Mouse (Mus musculus) spleen, postnatal 36 days (tissue): Measurements from ENCODE around the gene 1700018B08Rik.

ENCODE experiments used
- DNase-seq, 2 experiments: peaks; one replicate each; pipeline ENCODE4 v3.0.0; 2022; ENCODE audit warnings: low spot score in 2 of 2, mixed read lengths in 1 of 2

Gene 1700018B08Rik

GRCm38 (mm10) chr8:121544276-121544785 is at the start of gene 1700018B08Rik:
Gene 1700018B08Rik, minus strand, starts transcription at chr8:121544320.
- DNase-seq: no peak

GRCm38 (mm10) chr8:121593293-121593692 is 49.2 kb upstream of the 1700018B08Rik start:
- no peak for DNase-seq

DNA sequence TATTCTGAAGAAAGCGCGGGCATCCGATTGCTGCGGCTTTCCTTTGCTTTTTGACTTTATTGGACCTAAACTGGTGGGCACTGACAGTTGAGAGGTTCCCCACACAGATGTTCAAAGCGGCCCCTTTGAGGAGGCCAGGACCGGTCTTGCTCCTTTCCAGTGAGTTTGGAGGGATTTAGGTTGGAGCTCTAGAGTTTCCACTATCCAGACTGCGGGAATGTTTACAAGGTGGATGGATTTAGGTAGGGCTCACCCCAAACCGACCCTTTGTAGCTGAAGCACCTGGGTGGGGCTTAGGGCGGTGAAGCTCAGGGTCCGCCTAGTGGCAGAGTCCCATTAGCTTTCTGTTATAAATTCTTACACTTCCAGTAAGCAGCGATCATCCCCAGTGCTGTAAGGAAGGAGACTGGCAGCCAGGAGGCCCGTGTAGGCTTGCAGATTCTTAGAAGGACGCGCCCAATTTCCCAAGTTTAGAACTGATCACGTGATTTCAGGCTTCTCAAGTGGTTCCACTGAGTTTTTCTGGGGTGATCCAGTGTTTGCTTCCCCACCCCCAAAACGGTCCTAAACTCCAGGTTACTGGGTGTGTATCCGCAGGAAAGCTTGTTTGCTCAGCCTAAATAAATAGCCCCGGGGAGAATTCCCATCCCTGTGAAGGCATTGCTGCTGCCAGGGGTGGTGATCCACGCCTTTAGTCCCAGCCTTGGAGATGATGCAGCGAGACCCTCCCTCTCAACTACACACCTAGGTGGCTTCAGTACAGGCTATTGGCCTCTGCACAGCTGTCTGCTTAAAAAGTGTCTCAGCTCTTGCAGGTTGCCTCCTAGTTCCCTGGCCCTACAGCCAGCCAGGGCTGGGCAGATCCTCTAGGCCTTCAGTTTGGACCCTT is 47.3 kb upstream of the 1700018B08Rik start:
- peak; percentile 41 to 58 for DNase-seq

GRCm38 (mm10) chr8:121590203-121591177 is 46.4 kb upstream of the 1700018B08Rik start, which contains the start of gene Map1lc3b:
Gene Map1lc3b, plus strand, starts transcription at chr8:121590361.
- DNase-seq: peak; percentile 94

DNA sequence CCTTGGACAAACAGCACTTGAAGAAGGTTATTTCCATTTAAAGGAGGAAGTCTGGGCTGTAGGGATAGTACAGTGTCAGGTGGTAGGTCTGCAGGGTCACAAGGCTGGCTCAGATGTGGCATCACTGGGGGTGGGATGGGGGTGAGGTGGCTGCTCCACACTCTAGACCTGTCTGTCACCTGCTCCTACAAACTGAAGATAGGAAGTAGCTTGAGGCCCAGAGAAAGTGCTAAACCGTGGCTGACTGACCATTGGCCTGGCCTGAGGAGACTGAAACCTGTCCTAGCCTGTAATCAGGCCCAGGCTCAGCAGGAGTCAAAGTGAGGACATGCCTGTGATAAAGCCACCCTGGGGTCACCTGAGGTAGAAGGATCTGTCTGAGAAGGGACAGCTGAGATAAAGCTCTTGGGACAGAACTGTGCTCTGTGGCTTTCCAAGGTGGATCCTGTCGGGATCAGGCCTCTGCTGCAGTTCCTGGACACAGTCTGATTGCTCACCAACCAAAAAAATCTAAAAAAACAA is 45.1 kb upstream of the 1700018B08Rik start:
- DNase-seq: no peak

DNA sequence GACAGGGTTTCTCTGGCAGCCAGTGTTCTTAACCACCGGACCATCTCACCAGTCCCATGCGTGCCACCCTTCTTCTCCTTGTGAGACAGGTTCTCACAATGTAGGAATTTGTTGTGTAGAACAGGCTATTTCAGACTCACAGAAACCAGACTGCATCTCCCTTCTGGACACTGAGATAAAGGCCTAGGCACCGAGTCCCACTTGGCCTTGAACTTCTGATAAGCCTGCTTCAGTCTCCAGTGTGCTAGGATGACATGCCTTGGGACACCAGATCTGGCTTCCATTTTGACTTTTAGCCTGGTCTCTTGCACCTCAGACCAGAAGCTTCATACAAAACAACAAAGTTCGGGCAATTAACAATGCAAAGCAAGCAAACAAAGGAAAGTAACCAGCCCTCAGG is 44.6 kb upstream of the 1700018B08Rik start:
- DNase-seq: peak; percentile 41 to 71

GRCm38 (mm10) chr8:121585159-121585825 is 41.2 kb upstream of the 1700018B08Rik start:
- peak; percentile 99 for DNase-seq

- DNase-seq: no peak
Measured at GRCm38 (mm10) chr8:121584730-121585129, 40.6 kb upstream of the 1700018B08Rik start.

DNA sequence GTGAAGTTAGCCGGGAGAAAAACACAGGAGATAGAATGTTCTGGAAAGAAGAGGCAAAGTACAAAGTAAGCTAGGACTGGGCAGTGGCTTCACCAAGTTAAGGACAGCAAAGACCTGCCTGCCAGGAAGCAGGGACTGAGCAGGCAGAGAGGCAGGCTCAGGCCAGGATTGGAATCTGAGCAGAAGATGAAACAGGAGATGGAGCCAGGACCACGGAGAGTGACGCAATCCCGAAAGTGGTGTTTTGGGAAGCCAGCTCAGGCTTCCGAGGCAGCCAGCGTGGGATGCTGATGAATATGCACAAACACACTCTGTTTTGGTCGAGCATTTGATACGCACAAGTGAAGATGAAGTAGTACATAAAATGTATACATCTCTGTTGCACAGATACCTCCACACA is 39.5 kb upstream of the 1700018B08Rik start:
- DNase-seq: no peak

GRCm38 (mm10) chr8:121580465-121580864 is 36.3 kb upstream of the 1700018B08Rik start:
- DNase-seq: no peak

GRCm38 (mm10) chr8:121578676-121579451 is 34.7 kb upstream of the 1700018B08Rik start, which contains the start of gene Fbxo31:
Gene Fbxo31, minus strand, starts transcription at chr8:121578806.
- peak; percentile 92 for DNase-seq

DNA sequence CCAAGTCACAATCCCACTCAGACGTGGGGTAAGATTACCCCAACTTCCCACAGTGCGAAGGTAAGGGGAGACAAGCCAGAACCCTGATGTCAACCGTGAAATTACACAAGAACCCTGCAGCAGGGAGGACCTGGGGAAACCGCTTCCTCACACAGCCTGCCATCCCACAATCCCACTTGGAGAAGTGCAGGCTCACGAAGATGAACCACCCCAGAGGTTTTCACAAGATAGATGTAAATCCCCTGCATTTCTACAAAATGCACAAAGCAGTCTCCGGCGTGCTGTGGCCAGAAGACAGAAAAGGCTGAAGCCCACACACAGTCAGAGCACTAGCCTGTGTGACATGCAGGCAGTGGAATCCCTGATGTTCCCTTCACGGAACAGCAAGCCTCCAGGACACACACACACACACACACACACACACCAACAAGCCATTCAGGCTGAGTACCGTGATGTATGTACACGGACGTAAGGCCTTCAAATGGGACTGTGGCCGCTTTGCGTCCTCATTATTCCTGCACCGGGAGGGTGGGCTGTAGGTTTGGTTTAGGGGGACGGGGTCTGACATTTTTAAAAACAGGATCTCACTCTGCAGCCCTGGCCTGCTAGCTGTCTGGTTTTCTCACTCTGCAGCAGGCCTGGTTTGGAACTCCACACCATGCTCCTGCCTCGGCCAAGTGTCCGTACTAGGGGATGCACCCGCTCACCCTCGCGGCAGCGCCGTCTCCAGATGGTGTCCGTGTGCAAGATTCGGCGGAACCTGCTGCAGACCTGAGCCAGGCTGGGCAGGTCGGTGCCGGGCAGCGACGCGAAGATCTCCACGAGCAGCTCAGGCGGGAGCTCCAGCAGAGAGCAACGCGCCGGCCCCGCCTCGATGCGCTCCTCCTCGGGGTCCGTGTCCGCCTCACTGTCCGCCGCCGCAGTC is 33.9 kb upstream of the 1700018B08Rik start:
- peak in 1 of 2 experiments; percentile 42 for DNase-seq

GRCm38 (mm10) chr8:121575661-121576060 is 31.5 kb upstream of the 1700018B08Rik start:
- DNase-seq: no peak

DNA sequence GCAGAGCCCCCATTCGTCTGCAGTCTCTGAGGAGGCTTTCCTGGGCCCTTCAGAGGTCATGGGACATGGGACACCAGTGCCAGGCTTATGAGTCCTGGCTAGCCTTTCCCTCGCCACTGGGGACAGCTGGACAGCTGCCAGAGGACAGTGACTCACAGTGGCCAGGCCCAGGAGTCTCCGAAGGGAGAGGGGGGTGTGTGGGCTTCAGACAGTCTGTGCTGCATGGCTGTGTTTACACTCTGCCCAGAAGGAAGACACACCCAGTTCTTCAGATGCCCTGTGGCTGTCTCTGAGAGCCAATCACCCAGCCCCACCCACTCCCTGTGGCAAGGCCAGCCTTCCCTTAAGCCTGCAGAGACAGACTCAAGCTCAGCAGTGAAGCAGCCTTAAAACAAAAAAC is 29.2 kb upstream of the 1700018B08Rik start:
- DNase-seq: peak; percentile 25 to 56

GRCm38 (mm10) chr8:121572121-121572520 is 28.0 kb upstream of the 1700018B08Rik start:
- no peak for DNase-seq

DNA sequence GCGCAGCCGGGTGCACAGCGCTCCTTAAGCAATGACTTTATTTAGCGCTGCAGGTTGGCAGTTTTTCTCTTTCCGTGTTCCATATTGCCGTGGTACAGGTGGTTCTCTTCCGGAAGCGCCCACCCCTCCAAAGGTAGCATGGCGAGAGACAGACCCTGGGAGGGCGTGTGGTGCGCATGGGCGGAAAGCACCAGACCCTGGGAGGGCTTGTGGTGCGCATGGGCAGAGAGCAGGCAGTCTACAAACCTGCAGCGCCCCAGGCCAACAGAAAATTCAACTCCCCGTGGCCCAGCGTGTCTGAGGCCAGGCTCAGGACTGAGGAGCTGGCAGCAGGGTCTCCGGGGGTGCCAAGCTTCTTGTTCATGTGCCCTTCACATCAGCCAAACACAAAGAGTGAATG is 26.7 kb upstream of the 1700018B08Rik start:
- no peak for DNase-seq

- no peak for DNase-seq
Measured at GRCm38 (mm10) chr8:121570335-121570734, 26.2 kb upstream of the 1700018B08Rik start.

- DNase-seq: no peak
Measured at GRCm38 (mm10) chr8:121568321-121568720, 24.2 kb upstream of the 1700018B08Rik start.

DNA sequence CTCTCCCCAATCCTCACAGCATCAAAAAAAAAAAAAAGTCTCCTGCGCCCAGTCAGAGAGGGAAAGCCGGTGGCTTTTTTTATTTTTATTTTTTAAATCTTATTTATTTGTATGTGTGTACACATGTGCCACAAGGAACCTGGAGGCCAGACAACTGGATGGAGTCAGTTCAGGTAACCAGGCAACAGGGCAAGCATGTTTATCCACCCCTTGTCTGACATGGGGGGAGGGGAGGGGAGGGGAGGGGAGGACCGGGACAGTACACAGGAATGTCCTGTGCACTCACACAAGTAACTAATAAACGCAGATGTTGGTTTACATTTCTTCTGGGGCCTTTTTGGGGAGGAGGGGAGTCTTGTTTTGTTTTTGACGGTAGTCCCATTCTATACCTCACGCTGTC is 19.6 kb upstream of the 1700018B08Rik start:
- DNase-seq: no peak
